11 mouse cellular contexts compared by ENCODE assay signal in the genomic region with DNA sequence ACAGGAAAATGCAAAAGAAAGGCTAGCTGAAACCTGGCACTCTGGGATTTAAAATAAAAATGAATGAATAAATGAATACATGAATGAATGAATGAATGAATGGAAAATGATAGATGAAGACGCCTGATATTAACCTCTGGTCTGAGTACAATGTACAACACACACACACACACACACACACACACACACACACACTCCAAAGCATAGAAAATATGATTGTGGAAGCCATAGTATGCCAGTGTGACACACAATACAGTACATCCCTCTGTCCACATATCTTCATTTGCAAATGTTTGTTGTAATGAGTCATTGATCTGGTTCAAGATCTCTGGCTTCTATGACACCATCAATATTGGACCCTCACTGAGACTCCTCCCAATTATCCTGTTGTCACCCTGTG. TPM values are rescaled to one million over a fixed set of nuclear protein-coding genes. Genes with fewer than 3 reads are reported as not detected.
DNase-seq lines count a peak whose midpoint lies in the region; ATAC-seq lines count a peak whose summit lies in the region.
"Had no signal": no experiment of that assay in that cellular context is flagged by ENCODE, and none has a peak within 500 bp of the region (broad histone marks: within the 10 kb centered on the region; RNA-seq: fewer than 3 reads in every experiment).

No protein-coding gene starts in this region.

- H3K4me3 ChIP-seq in lung, embryonic 15.5 days = peak overlapping the region; percentile 79; the same call in 1 of the 2 replicates
- no peak overlapping the region for H3K4me3 ChIP-seq in hindbrain, embryonic 11.5 days (ENCODE audit: low read depth, low read length)
- no peak overlapping the region for H3K4me3 ChIP-seq in liver, embryonic 16.5 days (ENCODE audit: low read depth, low read length)

- H3K9me3 ChIP-seq in lung, embryonic 15.5 days = no peaks in the 10 kb centered on the region
- H3K9me3 ChIP-seq in hindbrain, embryonic 11.5 days (ENCODE audit: control insufficient read depth, low read length) = no peaks in the 10 kb centered on the region
- H3K9me3 ChIP-seq in liver, embryonic 16.5 days (replicated peaks; ENCODE audit: control insufficient read depth, low read length) = no peaks in the 10 kb centered on the region
- H3K9me3 ChIP-seq: limb, embryonic 15.5 days had no signal

- no peak overlapping the region for H3K27ac ChIP-seq in lung, embryonic 15.5 days
- no peak overlapping the region for H3K27ac ChIP-seq in hindbrain, embryonic 11.5 days (ENCODE audit: low read depth, low read length)
- no peak overlapping the region for H3K27ac ChIP-seq in liver, embryonic 16.5 days (ENCODE audit: low read length)

- peak overlapping the region; percentile 94 for H3K4me2 ChIP-seq in lung, embryonic 15.5 days
- no peak overlapping the region; the same call in 1 of the 2 replicates for H3K4me2 ChIP-seq in hindbrain, embryonic 11.5 days (replicated peaks; ENCODE audit: low read depth, low read length)
- peak overlapping the region; percentile 83; the same call in 1 of the 2 replicates for H3K4me2 ChIP-seq in liver, embryonic 16.5 days (ENCODE audit: low read depth, low read length)

- H3K9ac ChIP-seq in lung, embryonic 15.5 days = no peak overlapping the region
- H3K9ac ChIP-seq in hindbrain, embryonic 11.5 days (ENCODE audit: low read depth, low read length) = no peak overlapping the region
- H3K9ac ChIP-seq in liver, embryonic 16.5 days (ENCODE audit: low read depth, low read length) = no peak overlapping the region

- peaks cover 10% of the 10 kb centered on the region for H3K4me1 ChIP-seq in lung, embryonic 15.5 days
- H3K4me1 ChIP-seq in hindbrain, embryonic 11.5 days (replicated peaks; ENCODE audit: control insufficient read depth, insufficient read depth, low read length) = no peaks in the 10 kb centered on the region
- H3K4me1 ChIP-seq in liver, embryonic 16.5 days (ENCODE audit: control insufficient read depth, low read depth, low read length) = no peaks in the 10 kb centered on the region

- DNase-seq in lung, postnatal 25 days (ENCODE audit: low spot score) = no peak
- peak; percentile 6 for DNase-seq in hindbrain, embryonic 11.5 days (ENCODE audit: low spot score)
- no peak for DNase-seq in frontal cortex, postnatal 14 days (ENCODE audit: low spot score in 2 of 2)
- DNase-seq in adrenal gland, postnatal 14 days = no peak
- DNase-seq in left cerebral cortex, postnatal 14 days (ENCODE audit: low spot score in 2 of 2) = no peak

- ATAC-seq in lung, embryonic 15.5 days (ENCODE audit: borderline replicate concordance, extremely low read depth, low FRiP score, low TSS enrichment) = no peak; the same call in 1 of the 2 replicates
- ATAC-seq in hindbrain, embryonic 11.5 days (ENCODE audit: low FRiP score) = peak; percentile 65
- ATAC-seq in liver, embryonic 16.5 days (ENCODE audit: low read depth) = no peak

- H3K27me3 ChIP-seq in lung, embryonic 15.5 days = peaks cover 4% of the 10 kb centered on the region; the same call in 1 of the 2 replicates
- H3K27me3 ChIP-seq in hindbrain, embryonic 11.5 days (ENCODE audit: control insufficient read depth, insufficient read depth, low read length) = no peaks in the 10 kb centered on the region
- peaks cover 13% of the 10 kb centered on the region for H3K27me3 ChIP-seq in liver, embryonic 16.5 days (ENCODE audit: control insufficient read depth, insufficient read depth, low read depth, low read length)

- H3K36me3 ChIP-seq in lung, embryonic 15.5 days = no peaks in the 10 kb centered on the region
- no peaks in the 10 kb centered on the region for H3K36me3 ChIP-seq in hindbrain, embryonic 11.5 days (ENCODE audit: control insufficient read depth, insufficient read depth, low read length)
- no peaks in the 10 kb centered on the region for H3K36me3 ChIP-seq in liver, embryonic 16.5 days (ENCODE audit: control insufficient read depth, insufficient read depth)
- H3K36me3 ChIP-seq: limb, embryonic 15.5 days had no signal

- WGBS in lung, embryonic 15.5 days = 87% methylated on average over 1 of the region's 1 CpGs
- WGBS in hindbrain, embryonic 11.5 days = 76% methylated on average over 1 of the region's 1 CpGs
- 15% methylated on average over 1 of the region's 1 CpGs for WGBS in liver, embryonic 16.5 days (ENCODE audit: insufficient replicate concordance)

- intact Hi-C loops in left cerebral cortex, postnatal 14 days (cut with DNase I) = no loop called here

RNA-seq across cellular contexts. Expression of gene Zfp354b, which starts 0.6 kb away (rescaled TPM):
- polyA plus RNA-seq in lung, embryonic 15.5 days (2015; fragmentation: Nextera tagmentation; extraction: Ambion mirVana) = 1.3 and 1.4 TPM in 2 replicates
- 1.8 and 2.1 TPM in 2 replicates for polyA plus RNA-seq in hindbrain, embryonic 11.5 days (2014; fragmentation: Nextera tagmentation; extraction: Ambion mirVana)
- polyA plus RNA-seq in liver, embryonic 16.5 days (2015; fragmentation: Nextera tagmentation; extraction: Ambion mirVana) = 0.13 and 0.15 TPM in 2 replicates
- 2.1 and 2.9 TPM in 2 replicates for total RNA-seq in adrenal gland, postnatal 14 days (2021)
- 1 to 10 TPM; 3.8 to 4.0 TPM for total RNA-seq in left cerebral cortex, postnatal 14 days (2021)
- total RNA-seq: MEL had no signal
- polyA plus RNA-seq: erythroblast, embryonic 14.5 days had no signal

RNA-seq across cellular contexts. Expression of gene 4933414I15Rik, which starts 11.5 kb away (rescaled TPM):
- not detected in 2 replicates for polyA plus RNA-seq in lung, embryonic 15.5 days (2015; fragmentation: Nextera tagmentation; extraction: Ambion mirVana)
- not detected in 2 replicates for polyA plus RNA-seq in hindbrain, embryonic 11.5 days (2014; fragmentation: Nextera tagmentation; extraction: Ambion mirVana)
- polyA plus RNA-seq in liver, embryonic 16.5 days (2015; fragmentation: Nextera tagmentation; extraction: Ambion mirVana) = not detected in 2 replicates
- total RNA-seq in adrenal gland, postnatal 14 days (2021) = not detected in 2 replicates
- not detected for total RNA-seq in left cerebral cortex, postnatal 14 days (2021)
- total RNA-seq: MEL had no signal
- polyA plus RNA-seq: erythroblast, embryonic 14.5 days; limb, embryonic 15.5 days had no signal

RNA-seq across cellular contexts. Expression of gene Zfp2, which starts 16.1 kb away (rescaled TPM):
- 13.0 and 13.3 TPM in 2 replicates for polyA plus RNA-seq in lung, embryonic 15.5 days (2015; fragmentation: Nextera tagmentation; extraction: Ambion mirVana)
- polyA plus RNA-seq in hindbrain, embryonic 11.5 days (2014; fragmentation: Nextera tagmentation; extraction: Ambion mirVana) = 30.6 and 37.0 TPM in 2 replicates
- 1.6 and 1.9 TPM in 2 replicates for polyA plus RNA-seq in liver, embryonic 16.5 days (2015; fragmentation: Nextera tagmentation; extraction: Ambion mirVana)
- 5.0 and 6.0 TPM in 2 replicates for total RNA-seq in adrenal gland, postnatal 14 days (2021)
- 10 to 100 TPM; 20.2 to 20.7 TPM for total RNA-seq in left cerebral cortex, postnatal 14 days (2021)
- total RNA-seq: MEL had no signal
- polyA plus RNA-seq: erythroblast, embryonic 14.5 days had no signal

RNA-seq across cellular contexts. Expression of gene Prop1, which starts 21.5 kb away (rescaled TPM):
- not detected in 2 replicates for polyA plus RNA-seq in lung, embryonic 15.5 days (2015; fragmentation: Nextera tagmentation; extraction: Ambion mirVana)
- not detected in 2 replicates for polyA plus RNA-seq in hindbrain, embryonic 11.5 days (2014; fragmentation: Nextera tagmentation; extraction: Ambion mirVana)
- polyA plus RNA-seq in liver, embryonic 16.5 days (2015; fragmentation: Nextera tagmentation; extraction: Ambion mirVana) = not detected in 2 replicates
- not detected in 2 replicates for total RNA-seq in adrenal gland, postnatal 14 days (2021)
- total RNA-seq in left cerebral cortex, postnatal 14 days (2021) = not detected
- total RNA-seq: MEL had no signal
- polyA plus RNA-seq: erythroblast, embryonic 14.5 days; limb, embryonic 15.5 days; testis, adult 2 months had no signal

RNA-seq across cellular contexts. Expression of gene Olfr1378, which starts 34.3 kb away (rescaled TPM):
- polyA plus RNA-seq in lung, embryonic 15.5 days (2015; fragmentation: Nextera tagmentation; extraction: Ambion mirVana) = not detected in 2 replicates
- not detected in 2 replicates for polyA plus RNA-seq in hindbrain, embryonic 11.5 days (2014; fragmentation: Nextera tagmentation; extraction: Ambion mirVana)
- polyA plus RNA-seq in liver, embryonic 16.5 days (2015; fragmentation: Nextera tagmentation; extraction: Ambion mirVana) = not detected in 2 replicates
- total RNA-seq in adrenal gland, postnatal 14 days (2021) = not detected in 2 replicates
- not detected for total RNA-seq in left cerebral cortex, postnatal 14 days (2021)
- total RNA-seq: MEL had no signal
- polyA plus RNA-seq: limb, embryonic 15.5 days had no signal
